Comparison of ENCODE assay signal across 22 mouse cellular contexts in the genomic region with DNA sequence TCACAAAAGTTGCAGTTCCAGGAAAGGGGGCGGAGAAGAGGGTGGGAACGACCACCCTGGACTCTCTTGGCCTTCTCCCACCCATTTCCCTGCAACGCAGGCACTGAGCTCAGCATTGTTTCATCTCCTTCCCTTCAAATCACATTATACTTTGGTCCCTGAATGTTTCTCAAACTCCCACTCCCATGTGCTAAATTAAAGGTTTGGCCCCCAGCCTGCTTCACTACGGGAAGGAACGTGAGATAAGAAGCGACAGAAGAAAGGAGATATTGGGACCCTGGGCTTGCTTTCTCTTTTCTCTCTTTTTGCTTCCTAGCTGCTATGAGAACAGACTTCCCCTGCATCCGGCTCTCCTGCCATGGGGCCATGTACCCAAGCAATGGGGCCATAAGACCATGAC. TPM values are rescaled to one million over a fixed set of nuclear protein-coding genes. Genes with fewer than 3 reads are reported as not detected.
DNase-seq lines count a peak whose midpoint lies in the region; ATAC-seq and TF ChIP-seq lines count a peak whose summit lies in the region.
"Had no signal": no experiment of that assay in that cellular context is flagged by ENCODE, and none has a peak within 500 bp of the region (broad histone marks: within the 10 kb centered on the region; RNA-seq: fewer than 3 reads in every experiment).

No protein-coding gene starts in this region.

- H3K36me3 ChIP-seq in embryonic facial prominence, embryonic 12.5 days = no peaks in the 10 kb centered on the region
- H3K36me3 ChIP-seq in embryonic facial prominence, embryonic 10.5 days (replicated peaks) = no peaks in the 10 kb centered on the region
- H3K36me3 ChIP-seq in heart, embryonic 16.5 days (ENCODE audit: control insufficient read depth, insufficient read depth) = no peaks in the 10 kb centered on the region
- no peaks in the 10 kb centered on the region for H3K36me3 ChIP-seq in stomach, postnatal 0 days (ENCODE audit: control insufficient read depth, insufficient read depth, low read length)
- H3K36me3 ChIP-seq: forebrain, embryonic 15.5 days; G1E; hindbrain, embryonic 12.5 days had no signal

- no peaks in the 10 kb centered on the region for H3K9me3 ChIP-seq in embryonic facial prominence, embryonic 12.5 days
- H3K9me3 ChIP-seq in embryonic facial prominence, embryonic 10.5 days = no peaks in the 10 kb centered on the region
- no peaks in the 10 kb centered on the region for H3K9me3 ChIP-seq in heart, embryonic 16.5 days (replicated peaks; ENCODE audit: control insufficient read depth, low read length)
- no peaks in the 10 kb centered on the region for H3K9me3 ChIP-seq in stomach, postnatal 0 days (ENCODE audit: control insufficient read depth, low read length)
- H3K9me3 ChIP-seq: forebrain, embryonic 15.5 days; hindbrain, embryonic 12.5 days had no signal

- H3K27me3 ChIP-seq in embryonic facial prominence, embryonic 12.5 days = no peaks in the 10 kb centered on the region
- H3K27me3 ChIP-seq in embryonic facial prominence, embryonic 10.5 days (replicated peaks; ENCODE audit: low read depth, poor library complexity, severe bottlenecking) = no peaks in the 10 kb centered on the region
- H3K27me3 ChIP-seq in heart, embryonic 16.5 days (ENCODE audit: control insufficient read depth, insufficient read depth, low read length) = no peaks in the 10 kb centered on the region
- no peaks in the 10 kb centered on the region for H3K27me3 ChIP-seq in stomach, postnatal 0 days (ENCODE audit: control insufficient read depth, insufficient read depth, low read length)
- H3K27me3 ChIP-seq: forebrain, embryonic 15.5 days; hindbrain, embryonic 12.5 days had no signal

- no peak overlapping the region for H3K9ac ChIP-seq in embryonic facial prominence, embryonic 12.5 days
- H3K9ac ChIP-seq in heart, embryonic 16.5 days (ENCODE audit: low read length) = no peak overlapping the region
- no peak overlapping the region for H3K9ac ChIP-seq in stomach, postnatal 0 days (ENCODE audit: low read length)
- H3K9ac ChIP-seq: forebrain, embryonic 15.5 days; hindbrain, embryonic 12.5 days had no signal

- TF ChIP-seq CTCF in stomach, postnatal 0 days (IDR thresholded peaks at IDR 0.05; ENCODE audit: low read depth) = no peak

- 77% methylated on average over 7 of the region's 7 CpGs for WGBS in embryonic facial prominence, embryonic 12.5 days
- 76% methylated on average over 7 of the region's 7 CpGs for WGBS in embryonic facial prominence, embryonic 10.5 days
- WGBS in heart, embryonic 16.5 days = 55% methylated on average over 7 of the region's 7 CpGs
- 50% methylated on average over 7 of the region's 7 CpGs for WGBS in stomach, postnatal 0 days

- H3K4me3 ChIP-seq in embryonic facial prominence, embryonic 12.5 days = no peak overlapping the region
- H3K4me3 ChIP-seq in embryonic facial prominence, embryonic 10.5 days = no peak overlapping the region
- H3K4me3 ChIP-seq in heart, embryonic 16.5 days (ENCODE audit: low read length) = no peak overlapping the region
- H3K4me3 ChIP-seq in stomach, postnatal 0 days (ENCODE audit: low read depth, low read length) = no peak overlapping the region
- H3K4me3 ChIP-seq: forebrain, embryonic 15.5 days; heart, adult 2 months; hindbrain, embryonic 12.5 days had no signal

- DNase-seq in embryonic facial prominence, embryonic 10.5 days (ENCODE audit: low spot score) = no peak
- DNase-seq in heart, adult 18-20 months = no peak
- peak; percentile 24 for DNase-seq in brain, adult 2 months (ENCODE audit: low read depth, low spot score)
- DNase-seq in stomach, postnatal 0 days (ENCODE audit: low spot score) = no peak
- no peak for DNase-seq in urinary bladder, postnatal 10 days (ENCODE audit: low spot score)
- DNase-seq: adrenal gland, adult 8-10 months; adrenal gland, postnatal 36 days; B cell, adult 2 months; cerebellum, adult 11 months; cerebellum, adult 8-10 months; cerebellum, postnatal 14 days; gastrocnemius, postnatal 10 days; heart, adult 2 months had no signal

- TF ChIP-seq EP300 in stomach, postnatal 0 days (optimal IDR thresholded peaks at IDR 0.05) = no peak

- H3K4me2 ChIP-seq in embryonic facial prominence, embryonic 12.5 days (replicated peaks) = no peak overlapping the region
- H3K4me2 ChIP-seq in heart, embryonic 16.5 days (ENCODE audit: low read depth, low read length) = no peak overlapping the region
- no peak overlapping the region for H3K4me2 ChIP-seq in stomach, postnatal 0 days (replicated peaks; ENCODE audit: low read depth)
- H3K4me2 ChIP-seq: forebrain, embryonic 15.5 days; hindbrain, embryonic 12.5 days had no signal

- ATAC-seq in embryonic facial prominence, embryonic 12.5 days (ENCODE audit: insufficient number of reproducible peaks, insufficient read depth, low FRiP score, low TSS enrichment) = no peak
- ATAC-seq in heart, embryonic 16.5 days (replicated peaks; ENCODE audit: extremely low read depth, insufficient read depth, low FRiP score) = no peak
- no peak for ATAC-seq in stomach, postnatal 0 days (ENCODE audit: low FRiP score, low TSS enrichment)
- ATAC-seq: CD4-positive, CD25-positive, alpha-beta regulatory T cell, adult 4 months; forebrain, embryonic 15.5 days; hindbrain, embryonic 16.5 days; inflammation-experienced regulatory T-cells, adult 6 months; intestine, postnatal 0 days had no signal

- peaks cover 11% of the 10 kb centered on the region for H3K4me1 ChIP-seq in embryonic facial prominence, embryonic 12.5 days
- H3K4me1 ChIP-seq in embryonic facial prominence, embryonic 10.5 days = peaks cover 15% of the 10 kb centered on the region; the same call in 1 of the 2 replicates
- peaks cover 20% of the 10 kb centered on the region for H3K4me1 ChIP-seq in heart, embryonic 16.5 days (ENCODE audit: control insufficient read depth, insufficient read depth, low read length)
- H3K4me1 ChIP-seq in stomach, postnatal 0 days (replicated peaks; ENCODE audit: control insufficient read depth, insufficient read depth) = no peaks in the 10 kb centered on the region; the same call in 1 of the 2 replicates

- peak overlapping the region; percentile 25; the same call in 1 of the 2 replicates for H3K27ac ChIP-seq in embryonic facial prominence, embryonic 12.5 days
- H3K27ac ChIP-seq in embryonic facial prominence, embryonic 10.5 days (replicated peaks) = no peak overlapping the region; the same call in 1 of the 2 replicates
- H3K27ac ChIP-seq in heart, embryonic 16.5 days (ENCODE audit: low read length) = peak overlapping the region; percentile 20; the same call in 1 of the 2 replicates
- H3K27ac ChIP-seq in stomach, postnatal 0 days (replicated peaks) = peak overlapping the region; percentile 53
- H3K27ac ChIP-seq: forebrain, embryonic 15.5 days; heart, adult 2 months; hindbrain, embryonic 12.5 days had no signal

RNA-seq across cellular contexts. Expression of gene Galnt18, which starts 55.0 kb away (rescaled TPM):
- polyA plus RNA-seq in embryonic facial prominence, embryonic 12.5 days (2016; fragmentation: Nextera tagmentation; extraction: Ambion mirVana) = 12.4 and 12.6 TPM in 2 replicates
- polyA plus RNA-seq in embryonic facial prominence, embryonic 10.5 days (2016; fragmentation: Nextera tagmentation; extraction: Ambion mirVana) = 8.8 and 9.9 TPM in 2 replicates
- polyA plus RNA-seq in heart, embryonic 16.5 days (2015; fragmentation: Nextera tagmentation; extraction: Ambion mirVana) = 19.2 and 21.9 TPM in 2 replicates
- 10 to 100 TPM; 11.2 to 12.5 TPM for total RNA-seq in heart, adult 18-20 months (2021)
- 20.5 and 21.8 TPM in 2 replicates for polyA plus RNA-seq in stomach, postnatal 0 days (2015; fragmentation: Nextera tagmentation; extraction: Ambion mirVana)
- total RNA-seq: G1E had no signal
- polyA plus RNA-seq: CD4-positive, CD25-positive, alpha-beta regulatory T cell, adult 4 months; G1E; inflammation-experienced regulatory T-cells, adult 6 months had no signal
